Mouse (Mus musculus) thymus, adult 2 months (tissue): ENCODE results near the gene Ski.

Source experiments
- CTCF ChIP-seq: fragments of 200-500 bp; IDR thresholded peaks from 2 replicates; pipeline ENCODE4 v1.5.1; 2012; ENCODE audit warnings: mild to moderate bottlenecking, control low read depth, low read length, moderate library complexity, borderline replicate concordance; ENCODE audit not compliant: control insufficient read depth, poor library complexity, insufficient read depth; ENCODE audit errors: extremely low read depth
- POLR2A ChIP-seq: fragments of 200-500 bp; IDR thresholded peaks from 2 replicates; pipeline ENCODE4 v1.6.1; 2012; ENCODE audit warnings: mild to moderate bottlenecking, low read length, control low read depth, moderate library complexity; ENCODE audit not compliant: control insufficient read depth, poor library complexity, insufficient read depth; ENCODE audit errors: extremely low read depth

DNA sequence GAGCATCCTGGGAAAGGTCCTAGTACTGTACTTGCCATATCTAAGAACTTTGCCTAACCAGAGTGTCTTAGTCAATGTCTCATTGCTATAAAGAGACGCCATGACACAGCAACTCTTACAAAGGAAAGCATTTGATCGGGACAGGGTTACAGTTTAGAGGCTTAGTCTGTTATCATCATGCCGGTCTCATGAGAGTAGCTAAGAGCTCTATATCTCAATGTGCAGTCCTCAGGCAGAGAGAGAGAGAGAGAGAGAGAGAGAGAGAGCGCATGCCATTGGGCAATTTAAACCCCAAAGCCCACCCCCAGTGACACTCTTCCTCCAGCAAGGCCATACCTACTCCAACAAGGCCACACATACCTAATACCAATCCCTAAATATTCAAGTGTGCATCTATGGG is 114.5 kb downstream of the Ski start:
- TF ChIP-seq CTCF (no peak), POLR2A (no peak)
